Mouse (Mus musculus) ovary, postnatal 14 days (tissue): ENCODE measurements around the gene Ptgs1.

ENCODE experiments used
- DNase-seq: peaks from one replicate; pipeline ENCODE4 v3.0.0; 2022; ENCODE audit warnings: low spot score

Ptgs1 gene

DNA sequence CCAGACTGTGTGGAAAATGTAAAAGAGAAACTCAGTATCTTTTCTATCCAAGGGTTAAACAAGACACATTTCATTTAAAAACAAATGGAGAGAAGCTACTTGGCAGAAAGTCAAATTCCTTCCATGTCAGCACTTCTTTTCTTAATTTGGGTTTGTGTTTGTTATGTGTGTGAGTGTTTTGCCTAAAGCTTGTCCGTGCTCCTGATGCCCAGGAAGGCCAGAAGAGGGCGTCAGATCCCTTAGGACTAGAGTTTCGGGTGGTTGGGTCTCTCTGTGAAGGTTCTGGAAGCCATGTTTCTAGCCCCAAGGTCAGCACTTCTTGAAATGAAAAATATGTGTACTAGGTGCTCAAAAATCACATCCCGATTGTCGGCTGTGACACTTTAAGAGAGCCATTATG is 15.8 kb upstream of the Ptgs1 start:
- DNase-seq = no peak

DNA sequence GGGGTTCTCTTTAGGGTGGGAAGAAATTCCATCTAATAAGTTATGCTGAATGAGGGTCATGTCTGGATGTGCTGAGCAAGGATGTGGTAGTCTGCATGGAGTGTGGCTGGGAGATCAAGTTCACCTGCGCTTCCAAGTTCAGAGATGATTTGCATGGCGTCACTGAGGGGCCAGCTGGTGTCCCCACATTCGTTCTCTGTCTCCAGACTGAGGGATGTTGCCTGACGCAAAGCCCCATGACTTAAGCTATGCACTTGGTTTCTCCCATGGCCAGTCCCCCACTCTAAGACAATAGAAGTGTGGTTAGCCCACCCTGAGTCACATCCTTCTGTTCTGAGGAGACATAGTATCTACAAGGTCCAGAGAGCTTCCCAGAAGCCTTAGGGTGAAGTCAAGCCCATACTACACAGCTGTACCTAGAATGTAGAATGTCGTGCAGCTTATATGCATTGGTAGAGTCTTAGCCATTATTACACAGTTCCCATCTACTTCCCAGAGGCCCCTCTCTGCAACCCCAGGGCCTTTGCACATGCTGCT is 15.0 kb upstream of the Ptgs1 start:
- DNase-seq = no peak

GRCm38 (mm10) chr2:36216546-36216945 is 13.7 kb upstream of the Ptgs1 start:
- no peak for DNase-seq

GRCm38 (mm10) chr2:36216953-36217573 is 13.2 kb upstream of the Ptgs1 start:
- DNase-seq = no peak

DNA sequence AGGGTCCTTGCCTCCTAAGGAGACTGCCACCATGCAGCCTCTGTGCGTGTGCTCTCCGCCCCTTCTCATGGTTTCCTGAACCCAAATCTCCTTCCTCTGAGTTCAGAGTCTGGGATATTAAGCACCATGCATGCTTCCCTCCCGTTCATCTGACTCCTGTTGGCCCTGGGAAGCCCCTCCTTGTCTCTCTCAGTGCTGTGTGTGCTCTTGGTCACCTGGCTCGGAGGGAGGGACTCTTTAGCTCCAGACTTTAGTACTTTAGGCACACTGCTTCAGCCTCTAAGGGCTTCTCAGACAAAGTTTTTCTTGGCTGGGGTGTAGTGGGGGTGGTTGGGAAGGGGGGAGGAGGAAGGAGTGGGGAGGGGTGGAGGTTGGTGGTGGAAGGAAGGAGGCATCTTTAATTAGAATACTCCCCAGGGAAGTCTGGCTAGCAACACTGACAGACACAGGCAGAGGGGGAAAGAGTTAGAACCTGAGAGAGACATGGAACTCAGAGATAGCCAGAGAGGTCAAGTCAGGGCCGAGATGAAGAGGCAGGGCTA is 12.5 kb upstream of the Ptgs1 start:
- DNase-seq = no peak

- DNase-seq = no peak
Observed at GRCm38 (mm10) chr2:36220106-36220505, 10.1 kb upstream of the Ptgs1 start.

DNA sequence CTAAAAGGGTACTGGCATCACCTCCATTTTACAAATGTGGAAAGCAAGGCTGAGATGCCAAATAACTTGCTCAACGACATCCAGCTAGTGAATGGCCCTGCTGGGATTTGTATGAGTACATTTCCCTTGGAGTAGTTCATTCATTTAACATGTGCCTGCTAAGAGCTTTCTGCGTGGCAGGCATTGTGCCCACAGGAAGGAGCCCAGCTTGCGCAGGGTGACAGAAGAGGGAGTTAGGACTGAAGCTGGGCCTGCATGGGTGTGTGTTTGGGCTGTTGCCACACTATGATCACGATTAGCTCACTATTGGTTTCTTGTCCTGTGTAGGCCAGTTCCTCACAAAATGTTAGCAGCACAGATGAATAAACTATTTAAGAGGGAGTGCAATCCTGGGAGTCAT is 9.3 kb upstream of the Ptgs1 start:
- no peak for DNase-seq

GRCm38 (mm10) chr2:36222168-36222848 is 7.9 kb upstream of the Ptgs1 start:
- no peak for DNase-seq

DNA sequence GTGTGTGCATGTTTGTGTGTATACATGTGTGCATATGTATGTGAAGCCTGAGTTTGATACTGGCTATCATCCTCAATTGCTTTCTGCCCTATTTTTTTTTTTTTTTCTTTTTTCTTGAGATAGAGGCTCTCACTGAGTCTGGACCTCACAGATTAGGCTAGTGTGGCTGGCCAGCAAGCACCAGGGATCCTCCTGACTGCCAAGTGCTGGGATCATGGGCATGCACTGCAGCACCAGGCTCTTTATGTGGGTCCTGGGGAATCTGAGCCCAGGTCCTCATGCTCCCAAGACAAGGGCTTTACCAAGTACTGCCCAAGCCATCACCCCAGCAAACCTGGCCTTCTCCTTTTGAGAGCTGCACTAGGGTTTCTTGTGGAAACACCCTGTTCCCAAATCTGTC is 6.8 kb upstream of the Ptgs1 start:
- DNase-seq = no peak

- no peak for DNase-seq
Observed at GRCm38 (mm10) chr2:36224153-36224552, 6.1 kb upstream of the Ptgs1 start.

DNA sequence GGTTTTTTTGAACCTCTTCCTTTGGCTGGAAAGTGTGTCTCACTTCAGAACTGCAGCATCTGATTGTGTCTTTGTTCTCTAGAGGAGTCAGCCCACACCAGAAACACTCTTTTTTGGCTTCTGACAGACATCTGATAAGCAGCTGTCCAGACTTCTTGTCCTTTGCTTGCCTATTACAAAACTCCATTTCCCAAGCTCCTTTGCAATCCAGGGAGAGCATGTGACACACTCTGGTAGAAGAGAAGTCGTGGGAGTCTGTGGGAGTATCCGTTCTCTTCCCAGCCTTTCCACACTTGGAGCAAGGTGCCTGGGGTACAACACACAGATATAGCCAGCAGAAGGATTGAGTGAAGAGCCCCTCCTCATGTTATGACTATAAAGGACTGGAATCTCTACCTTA is 5.6 kb upstream of the Ptgs1 start:
- DNase-seq = no peak

GRCm38 (mm10) chr2:36230967-36231366 is 741 bp downstream of the Ptgs1 start:
- DNase-seq = no peak

DNA sequence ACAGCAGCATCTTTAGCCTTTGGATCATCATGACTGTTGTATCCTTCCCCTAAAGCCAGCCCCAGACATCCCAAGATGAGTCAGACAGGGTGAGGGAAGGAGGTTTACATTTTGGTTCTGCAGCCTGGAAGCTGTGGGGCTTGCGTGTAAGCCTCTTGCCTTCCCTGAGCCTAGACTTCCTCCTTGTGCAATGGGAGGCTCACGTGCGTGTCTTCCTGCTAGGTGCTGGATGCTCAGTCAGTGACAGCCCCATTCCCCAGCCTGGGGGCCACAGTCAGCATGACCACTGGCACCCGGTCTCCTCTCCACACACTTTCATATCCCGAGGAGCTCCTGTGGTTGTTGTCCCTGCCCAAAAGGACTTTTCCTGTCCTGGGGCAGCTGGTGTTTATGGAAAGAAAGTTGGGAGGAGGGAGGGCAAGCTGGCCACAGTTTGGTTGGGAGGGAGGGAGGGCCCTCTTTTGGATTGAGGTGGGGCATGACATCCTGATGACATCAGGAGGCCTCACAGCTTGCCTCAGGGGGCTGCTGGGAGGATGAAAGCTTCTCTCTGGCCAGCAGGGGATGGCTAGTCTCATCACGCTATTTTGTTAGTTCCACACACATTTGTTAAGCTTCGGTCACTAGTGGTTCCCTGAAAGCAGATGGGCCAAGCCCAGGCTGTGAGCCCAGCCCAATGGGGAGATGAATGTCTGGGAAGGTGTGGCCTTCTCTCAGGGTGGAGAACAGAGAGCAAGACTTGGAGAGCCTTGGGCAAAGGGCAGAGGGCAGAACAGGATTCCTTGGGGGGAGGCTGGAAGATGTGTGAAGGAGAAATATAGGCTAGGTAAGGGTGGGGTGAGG is 4.5 kb downstream of the Ptgs1 start:
- no peak for DNase-seq

DNA sequence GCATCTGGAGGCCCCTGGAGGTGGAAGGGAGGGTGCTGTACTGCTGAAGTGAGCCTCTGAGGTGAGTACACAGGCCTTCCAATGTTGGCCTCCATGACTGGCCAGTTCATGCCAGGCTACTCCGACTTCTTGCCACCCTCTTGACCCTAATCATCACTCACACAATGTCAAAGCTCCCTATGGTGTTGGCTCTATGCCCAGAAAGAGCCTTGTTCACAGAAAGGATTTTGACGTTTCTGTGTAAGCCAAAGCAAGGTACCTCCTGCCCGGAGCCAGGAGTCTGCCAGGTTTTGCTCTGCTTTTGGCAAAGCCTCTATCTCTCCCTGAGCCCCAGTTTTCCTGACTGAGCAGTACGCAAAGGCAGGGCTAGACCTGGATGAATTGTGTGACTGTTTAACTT is 5.7 kb downstream of the Ptgs1 start:
- DNase-seq = peak; percentile 48

DNA sequence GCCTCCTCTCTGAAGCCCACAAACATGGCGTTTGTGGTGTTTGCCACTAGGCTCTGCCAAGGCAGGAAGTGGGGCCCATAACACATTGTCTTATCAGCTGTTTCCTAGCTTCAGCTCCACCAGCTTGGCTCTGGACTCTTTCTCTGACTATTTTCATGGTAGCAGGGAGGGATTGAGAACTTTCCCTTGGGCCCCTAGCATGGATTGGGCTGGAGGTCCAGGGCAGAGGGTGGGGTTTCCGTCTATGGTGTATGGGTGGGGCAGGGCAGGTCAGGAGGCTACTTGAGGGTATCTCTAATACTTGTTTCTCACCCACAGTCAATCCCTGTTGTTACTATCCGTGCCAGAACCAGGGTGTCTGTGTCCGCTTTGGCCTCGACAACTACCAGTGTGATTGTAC is 6.7 kb downstream of the Ptgs1 start:
- no peak for DNase-seq

- DNase-seq = no peak
Observed at GRCm38 (mm10) chr2:36237557-36237956, 7.3 kb downstream of the Ptgs1 start.

- no peak for DNase-seq
Observed at GRCm38 (mm10) chr2:36238467-36238866, 8.2 kb downstream of the Ptgs1 start.

DNA sequence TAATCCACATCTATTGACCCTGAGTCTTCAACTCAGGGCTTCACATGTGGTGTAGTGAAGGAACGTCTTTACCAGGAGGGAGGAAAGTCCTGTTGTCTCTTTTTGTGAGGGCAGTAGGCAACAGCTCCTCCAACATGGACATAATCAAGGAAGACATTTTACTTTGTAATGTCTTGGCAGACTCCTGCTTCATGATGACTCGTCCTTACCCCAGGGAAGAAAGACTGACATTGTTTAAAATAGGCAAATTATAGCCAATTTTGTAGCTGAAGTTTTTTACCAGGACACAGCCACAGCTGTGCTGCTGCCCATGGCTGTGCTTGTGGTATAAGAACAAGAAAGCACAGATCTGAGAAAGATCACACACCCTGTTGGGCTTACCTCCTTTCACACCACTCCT is 8.7 kb downstream of the Ptgs1 start:
- no peak for DNase-seq

DNA sequence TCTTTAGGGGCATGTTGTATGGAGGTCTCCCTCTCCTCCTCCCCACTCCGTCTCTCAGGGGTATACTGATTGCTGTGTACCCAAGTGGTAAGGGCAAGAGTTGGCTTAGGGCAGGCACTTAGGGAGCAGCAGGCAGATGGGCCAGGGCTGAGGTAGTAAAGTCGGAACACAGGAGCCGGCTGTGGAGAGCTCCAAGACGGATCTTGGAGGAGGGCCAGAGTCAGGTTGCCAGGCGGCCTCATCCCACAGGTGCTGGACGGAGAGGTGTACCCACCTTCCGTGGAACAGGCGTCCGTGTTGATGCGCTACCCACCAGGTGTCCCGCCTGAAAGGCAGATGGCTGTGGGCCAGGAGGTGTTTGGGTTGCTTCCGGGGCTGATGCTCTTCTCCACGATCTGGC is 12.3 kb downstream of the Ptgs1 start:
- DNase-seq = no peak

GRCm38 (mm10) chr2:36243296-36243891 is 13.2 kb downstream of the Ptgs1 start:
- no peak for DNase-seq

DNA sequence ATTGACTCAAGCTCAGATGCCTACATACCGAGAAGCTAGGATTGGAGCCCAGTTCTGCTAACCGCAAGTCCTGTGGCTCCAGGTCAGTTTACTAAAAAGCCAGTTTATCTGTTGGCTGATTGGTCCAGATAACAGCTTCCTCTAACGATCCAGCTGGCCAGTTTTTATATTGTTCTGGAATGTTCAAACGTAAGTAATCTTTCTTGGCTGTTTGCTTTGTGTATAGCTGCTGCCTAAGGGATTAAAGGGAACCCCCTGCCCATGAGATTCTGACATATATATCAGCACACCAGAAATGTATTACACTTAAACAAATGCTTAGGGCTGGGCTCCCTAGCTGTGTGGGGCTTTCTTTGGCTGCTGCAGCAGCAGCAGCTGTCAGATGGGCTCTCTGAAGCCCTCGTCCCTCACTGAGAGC is 13.7 kb downstream of the Ptgs1 start:
- no peak for DNase-seq

GRCm38 (mm10) chr2:36244705-36245104 is 14.5 kb downstream of the Ptgs1 start:
- no peak for DNase-seq
